Mouse (Mus musculus) adrenal gland, postnatal 25 days (tissue): Measurements from ENCODE around the gene Sdhc. TPM values are rescaled to one million over a fixed set of nuclear protein-coding genes. Genes with fewer than 3 reads are reported as not detected.
"Not testable (repeated sequence)": the region's sequence is repeated elsewhere in the genome, so short reads cannot be mapped to it uniquely, and the experiment has no call there.

Source experiments
- DNase-seq: peaks from one replicate; pipeline ENCODE4 v3.0.0; 2021; ENCODE audit warnings: mixed read lengths
- total RNA-seq: library from RNA; stranded (reverse); gene quantifications from 2 replicates; pipeline ENCODE4 v1.2.3, GENCODE M21; 2021

The Sdhc gene
- total RNA-seq, 1 experiment from 2014 or later = 372 TPM

DNA sequence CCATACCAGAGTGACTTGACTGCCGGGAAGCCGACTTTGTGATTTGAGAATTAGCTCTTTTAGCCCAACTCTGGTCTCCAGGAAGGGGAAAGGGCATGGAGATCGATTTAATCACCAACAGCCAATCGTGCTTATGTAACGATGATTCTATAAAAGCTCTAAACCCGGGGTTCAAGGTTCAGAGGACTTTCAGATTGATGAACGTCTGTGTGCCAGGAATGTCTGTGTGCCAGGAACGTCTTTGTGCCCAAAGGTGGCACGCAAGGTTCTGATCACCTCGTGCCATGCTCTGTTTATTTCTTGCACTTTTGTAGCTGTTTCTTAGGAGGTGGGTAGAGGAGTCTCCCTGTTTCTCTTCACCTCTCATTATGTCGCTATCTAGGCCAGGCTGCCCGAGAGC, 18.5 kb upstream of the Sdhc start:
- DNase-seq = no peak

GRCm38 (mm10) chr1:171165629-171166345, 15.4 kb upstream of the Sdhc start:
- DNase-seq = no peak

GRCm38 (mm10) chr1:171164258-171164657, 13.9 kb upstream of the Sdhc start:
- no peak for DNase-seq

- no peak for DNase-seq
Measured at GRCm38 (mm10) chr1:171162526-171162925, 12.1 kb upstream of the Sdhc start.

DNA sequence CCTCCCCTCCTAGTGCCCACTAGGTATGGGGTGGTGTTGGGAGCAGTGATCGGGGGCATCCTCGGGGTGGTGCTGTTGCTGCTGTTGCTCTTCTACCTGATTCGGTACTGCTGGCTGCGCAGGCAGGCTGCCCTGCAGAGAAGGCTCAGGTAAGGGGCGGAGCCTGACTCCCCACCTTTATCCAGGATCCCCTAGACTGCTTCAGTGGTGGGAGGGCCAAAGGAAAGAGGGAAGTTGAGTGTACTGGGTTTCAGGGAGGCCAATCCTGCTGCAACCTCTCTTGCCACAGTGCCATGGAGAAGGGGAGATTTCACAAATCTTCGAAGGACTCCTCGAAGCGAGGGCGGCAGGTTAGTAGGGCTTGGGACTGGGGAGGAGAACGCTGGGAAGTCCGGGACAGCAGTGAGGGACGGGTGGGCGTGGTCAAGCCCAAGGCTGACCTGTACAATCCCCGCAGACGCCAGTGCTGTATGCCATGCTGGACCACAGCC, 9.1 kb upstream of the Sdhc start:
- DNase-seq = peak; percentile 36

DNA sequence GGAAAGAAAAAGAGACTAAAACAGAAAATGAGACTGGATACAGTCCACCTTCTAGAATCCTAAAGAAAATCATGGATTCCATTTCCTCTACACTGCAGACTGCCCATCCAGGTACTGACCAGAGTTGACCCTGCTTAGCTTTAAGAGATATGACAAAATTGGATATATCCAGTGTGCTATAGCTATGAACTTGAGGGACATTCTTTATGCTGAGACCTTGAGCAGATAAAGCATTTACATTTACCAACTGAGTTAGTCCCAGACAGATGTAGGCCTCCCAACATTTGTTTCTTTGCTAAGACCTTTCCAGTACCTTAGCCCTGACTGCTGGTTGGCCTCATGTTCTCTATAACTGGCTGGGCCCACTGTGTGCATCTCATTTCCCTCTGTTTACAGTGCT, 7.6 kb upstream of the Sdhc start:
- DNase-seq = no peak

GRCm38 (mm10) chr1:171156644-171157043, 6.2 kb upstream of the Sdhc start:
- no peak for DNase-seq

DNA sequence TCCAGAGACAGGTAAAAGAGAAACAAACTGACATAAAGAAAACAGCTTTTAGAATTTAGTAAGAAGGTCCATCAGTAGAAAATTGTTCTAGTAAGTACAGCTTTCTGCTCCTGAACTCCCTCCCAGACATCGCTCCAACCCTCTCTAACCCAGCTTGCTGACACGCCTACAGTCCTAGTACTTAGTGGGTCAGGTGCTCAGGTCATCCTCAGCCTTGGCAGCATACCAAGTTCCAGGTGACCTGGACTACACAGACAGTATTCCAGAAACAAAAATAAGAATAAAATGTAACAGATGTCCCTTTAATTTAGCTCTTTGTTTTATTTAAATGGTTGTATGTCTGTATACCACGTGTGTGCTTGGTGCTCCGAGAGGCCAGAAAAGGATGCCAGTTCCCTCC, 1.6 kb upstream of the Sdhc start:
- no peak for DNase-seq

DNA sequence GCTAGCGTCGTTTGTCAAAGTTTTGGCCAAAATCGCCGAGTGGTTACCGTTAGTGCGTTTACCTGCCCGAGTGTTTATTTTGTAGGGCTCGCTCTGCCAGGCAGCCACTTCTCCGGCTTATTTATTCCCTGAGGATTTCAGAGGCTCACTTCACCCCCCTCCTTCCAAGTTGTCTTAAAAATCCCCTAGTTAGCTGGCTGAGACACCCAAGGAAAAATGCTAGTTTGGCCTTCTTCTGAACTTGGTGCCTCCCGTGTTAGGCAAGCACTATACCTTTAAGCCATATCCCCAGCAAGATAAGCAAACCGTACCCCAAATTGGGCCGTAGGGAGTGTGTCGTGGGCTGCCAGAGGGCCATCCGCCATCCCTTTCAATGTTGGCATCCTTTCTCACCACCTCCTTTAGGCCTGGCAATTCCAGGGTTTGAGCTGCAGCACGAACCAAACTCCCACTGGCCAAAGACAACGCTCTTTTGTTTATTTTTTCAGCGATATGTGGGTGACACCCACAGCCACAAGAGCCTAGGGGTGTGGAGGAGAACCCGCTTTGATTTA, 512 bp upstream of the Sdhc start:
- DNase-seq = no peak

GRCm38 (mm10) chr1:171142981-171143380, 7.4 kb downstream of the Sdhc start:
- DNase-seq = not testable (repeated sequence)

DNA sequence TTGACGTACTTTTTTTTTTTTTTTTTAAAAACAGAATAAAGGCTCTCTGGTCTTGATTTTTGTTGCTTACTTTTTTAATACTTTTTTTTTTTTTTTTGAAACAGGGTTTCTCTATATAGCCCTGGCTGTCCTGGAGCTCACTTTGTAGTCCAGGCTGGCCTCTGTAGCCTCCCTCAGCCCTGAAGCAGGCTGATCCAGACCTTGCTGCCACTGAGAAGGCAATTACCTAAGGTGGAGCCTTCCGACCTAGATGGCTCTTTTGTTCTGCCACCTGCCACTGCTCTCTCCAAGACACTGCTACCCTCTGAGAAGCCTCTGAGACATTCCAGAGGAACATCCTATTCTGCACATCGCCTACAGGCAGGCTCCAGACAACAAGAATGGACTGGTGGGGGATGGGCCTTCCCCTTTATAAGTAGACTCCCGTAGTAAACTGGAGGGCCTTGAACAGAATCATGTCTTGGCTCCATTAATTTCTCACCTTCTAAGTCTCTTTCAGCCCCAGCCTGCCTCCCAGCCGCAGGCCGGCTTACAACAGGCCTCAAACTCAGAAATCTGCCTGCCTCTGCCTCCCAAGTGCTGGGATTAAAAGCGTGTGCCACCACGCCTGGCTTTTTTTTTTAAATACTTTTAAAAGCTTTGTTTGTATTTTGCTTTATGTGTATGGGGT, 12.8 kb downstream of the Sdhc start:
- DNase-seq = not testable (repeated sequence)

GRCm38 (mm10) chr1:171135600-171135999, 14.8 kb downstream of the Sdhc start:
- no peak for DNase-seq

- DNase-seq = no peak
Measured at GRCm38 (mm10) chr1:171130971-171131370, 19.4 kb downstream of the Sdhc start.

DNA sequence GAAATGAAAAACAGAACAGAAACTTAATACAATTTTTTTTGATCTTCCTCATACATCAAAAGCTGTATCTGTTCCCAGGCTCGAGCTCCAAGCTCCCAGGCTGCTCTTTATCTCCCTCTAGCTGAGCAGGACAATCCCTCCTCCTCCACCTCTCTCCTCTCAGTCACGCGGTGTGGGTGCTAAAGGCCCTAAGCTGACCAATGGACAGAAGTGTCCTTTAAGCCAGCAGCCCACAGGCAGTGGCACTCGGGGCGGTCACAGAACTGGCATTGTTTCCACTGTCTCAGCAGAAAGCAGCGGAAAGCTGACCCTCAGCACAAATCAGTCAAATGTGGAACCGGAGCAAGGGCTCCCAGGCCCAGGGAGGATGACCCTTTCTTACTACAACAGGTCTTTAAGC, 21.2 kb downstream of the Sdhc start:
- no peak for DNase-seq

DNA sequence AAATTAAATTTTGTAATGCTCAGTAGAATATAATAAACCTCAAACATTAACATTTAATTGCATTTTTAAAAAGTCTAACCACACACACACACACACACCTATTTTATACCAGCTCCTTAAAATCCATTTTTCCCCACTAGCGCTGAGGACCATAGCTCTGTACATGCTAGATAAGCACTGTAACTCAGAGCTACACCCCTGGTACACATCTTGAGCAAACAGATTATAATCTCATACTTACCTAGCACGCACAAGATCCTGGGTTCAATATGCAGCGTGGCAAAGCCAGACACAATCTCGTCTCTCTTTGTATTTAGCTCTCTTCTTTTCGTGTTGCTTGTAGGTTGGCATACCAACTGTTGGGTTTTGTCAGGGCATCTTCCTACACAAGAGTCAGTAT, 26.0 kb downstream of the Sdhc start:
- DNase-seq = no peak

DNA sequence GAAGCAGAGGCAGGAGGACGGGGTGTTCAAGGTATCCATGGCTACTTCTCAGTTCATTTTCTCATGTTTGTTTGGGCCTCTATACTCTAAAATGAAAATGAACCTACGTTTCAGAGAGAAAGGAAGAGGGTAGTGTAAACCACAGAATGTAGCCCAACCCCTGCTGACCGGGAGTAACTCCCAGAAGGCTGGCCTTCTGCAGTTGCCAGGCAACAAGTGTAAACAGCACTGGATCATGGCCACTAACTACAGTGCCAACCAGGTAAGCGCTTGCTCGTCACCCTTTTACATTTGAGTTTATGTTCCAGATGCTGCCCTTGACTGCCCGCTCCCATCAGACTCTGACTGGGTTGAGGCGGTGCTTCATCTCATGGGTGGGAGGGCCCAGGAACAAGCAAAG, 27.5 kb downstream of the Sdhc start:
- no peak for DNase-seq

DNA sequence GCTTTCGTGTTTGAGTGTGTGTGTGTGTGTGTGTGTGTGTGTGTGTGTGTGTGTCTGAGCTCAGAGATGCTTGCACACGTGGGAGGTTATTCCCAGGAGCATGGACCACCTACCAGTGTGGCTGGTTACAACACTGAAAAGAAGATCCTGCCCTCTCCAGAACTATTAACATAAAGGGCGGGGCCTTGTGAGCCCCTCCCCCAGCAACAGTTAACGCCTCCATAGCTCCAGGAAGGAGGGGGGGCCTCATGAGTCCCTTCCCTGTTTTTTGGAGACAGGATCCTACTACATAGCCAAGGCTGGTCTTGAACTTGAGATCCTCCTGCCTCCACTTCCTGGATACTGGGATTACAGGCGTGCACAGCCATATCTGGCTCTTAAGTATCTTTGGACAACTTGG, 28.6 kb downstream of the Sdhc start:
- no peak for DNase-seq

DNA sequence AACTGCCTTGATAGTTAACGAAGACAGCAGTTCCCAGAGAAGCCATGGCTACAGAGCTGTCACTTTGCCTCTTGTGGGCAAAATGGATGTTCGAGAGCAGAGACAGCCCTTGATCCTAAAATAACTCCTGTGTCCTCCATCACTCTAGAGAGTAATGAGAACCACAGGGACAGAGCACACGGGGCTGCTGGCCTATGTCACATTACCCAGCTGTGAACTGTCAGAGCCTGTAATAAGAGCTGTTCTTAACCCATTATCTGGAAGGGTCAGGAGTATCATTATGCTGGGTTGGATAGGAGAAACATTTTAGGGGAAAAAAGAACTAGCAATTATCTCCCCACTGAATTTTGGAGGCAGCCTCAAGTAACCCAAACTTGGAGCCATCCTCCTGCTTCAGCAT, 29.5 kb downstream of the Sdhc start:
- no peak for DNase-seq

- no peak for DNase-seq
Measured at GRCm38 (mm10) chr1:171119405-171119804, 31.0 kb downstream of the Sdhc start.

DNA sequence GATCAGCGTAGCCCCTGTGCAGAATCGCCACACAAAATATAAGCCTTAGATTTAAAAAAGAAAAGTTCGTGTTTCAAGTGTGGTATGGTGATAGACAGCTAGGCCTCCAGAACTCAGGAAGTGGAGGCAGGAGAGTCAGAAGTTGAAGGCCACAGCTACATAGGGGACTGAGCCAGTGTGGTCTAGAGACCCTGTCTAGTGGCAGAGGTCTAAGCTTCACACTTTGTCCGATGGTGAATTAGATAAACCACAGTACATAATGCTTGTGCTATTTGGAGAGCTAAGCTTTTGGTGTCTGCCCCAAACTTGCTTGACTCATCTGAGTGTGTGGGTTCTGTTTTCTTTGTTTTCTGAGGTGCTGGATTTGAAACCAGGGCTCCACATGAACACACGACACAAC, 31.4 kb downstream of the Sdhc start:
- no peak for DNase-seq

- DNase-seq = peak; percentile 19
Measured at GRCm38 (mm10) chr1:171118269-171118684, 32.1 kb downstream of the Sdhc start.

DNA sequence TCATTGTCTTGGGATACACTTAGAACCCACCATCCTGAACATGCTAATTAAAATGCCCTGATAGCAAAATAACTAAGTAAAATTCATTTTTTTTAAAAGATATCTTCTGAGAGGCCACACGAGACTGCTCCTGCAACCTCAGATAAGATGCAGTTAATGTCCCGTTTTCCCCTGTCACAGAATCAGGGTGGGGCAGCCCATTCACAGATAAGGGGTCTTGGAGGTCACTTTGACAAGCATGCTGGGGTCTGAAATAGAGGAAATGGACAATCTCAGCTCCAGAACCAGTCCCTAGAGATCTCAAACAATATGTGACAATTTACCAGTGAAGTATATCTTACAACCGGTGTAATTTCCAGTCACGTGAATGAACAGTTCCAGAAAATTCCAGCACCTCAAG, 34.1 kb downstream of the Sdhc start:
- DNase-seq = no peak

DNA sequence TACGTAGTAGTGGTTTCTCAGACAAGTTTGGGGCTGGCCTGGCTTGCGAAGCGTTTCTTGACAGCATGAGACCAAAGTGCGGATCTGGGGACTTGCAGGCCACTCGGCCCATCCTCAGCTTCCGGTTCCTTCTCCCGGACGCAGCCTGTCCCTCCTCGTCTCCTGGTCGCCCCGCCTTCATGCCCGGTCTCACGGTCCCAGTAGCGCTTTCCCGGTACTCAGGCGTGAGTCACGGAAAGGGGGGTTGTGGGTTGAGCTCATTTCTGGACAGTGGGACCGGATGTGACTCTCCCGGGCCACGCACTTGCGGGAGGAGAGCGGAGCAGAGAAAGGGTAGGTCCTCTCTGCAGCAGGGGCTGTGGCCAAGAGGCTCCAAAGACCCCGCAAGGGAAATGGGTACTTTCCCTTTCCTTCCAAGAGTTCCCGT, 36.5 kb downstream of the Sdhc start, which contains the start of gene Cfap126:
TSS of gene Cfap126 (plus strand) at position 46 of the 427 bp plus-strand sequence.
- DNase-seq = peak; percentile 88

- DNase-seq = no peak
Measured at GRCm38 (mm10) chr1:171112986-171113385, 37.4 kb downstream of the Sdhc start.
